Mouse (Mus musculus): Measurements from ENCODE around the gene Asap3. TPM values are rescaled to one million over a fixed set of nuclear protein-coding genes. Genes with fewer than 3 reads are reported as not detected.

The Asap3 gene
- polyA plus RNA-seq, 1 experiment from 2014 or later, result 1.5 TPM

DNA sequence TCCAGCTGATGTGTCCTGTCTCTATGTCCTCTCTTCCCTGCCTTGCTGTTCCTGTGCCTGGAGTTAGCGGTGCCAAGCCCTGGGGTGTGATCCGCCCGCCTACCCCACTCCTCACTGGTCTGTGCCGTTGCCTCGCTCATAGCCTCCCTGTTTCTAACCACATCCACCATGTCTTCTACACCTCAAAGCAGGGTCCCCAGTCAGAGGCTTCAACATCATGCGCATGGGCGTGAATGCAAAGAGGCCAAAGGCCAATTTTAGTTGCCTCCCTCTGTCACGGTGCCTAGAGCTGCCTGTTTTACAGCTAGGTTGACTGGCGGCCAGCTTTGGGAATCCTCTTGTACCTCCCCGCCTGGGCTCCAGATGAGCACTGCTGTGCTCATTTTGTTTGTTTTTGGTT, 10.0 kb upstream of the Asap3 start:
- Histone ChIP-seq H3K27me3 (ENCODE audit: control insufficient read depth, insufficient read depth, low read length) (no peaks in the 10 kb centered on the region), H3K4me3 (ENCODE audit: control insufficient read depth in 1 of 2, insufficient read depth in 1 of 2, low read depth in 1 of 2, low read length in 2 of 2) (no peak overlapping the region), H3K4me1 (ENCODE audit: control insufficient read depth in 2 of 2, insufficient read depth in 2 of 2, low read length in 2 of 2) (peaks cover 7 to 14% of the 10 kb centered on the region in 2 experiments), H3K27ac (replicated peaks in 1 of 2; ENCODE audit: control insufficient read depth in 1 of 2, insufficient read depth in 1 of 2, low read depth in 2 of 2, low read length in 2 of 2) (no peak overlapping the region), H3K9ac (ENCODE audit: low read length) (no peak overlapping the region), H3K4me2 (ENCODE audit: low read length) (no peak overlapping the region), H3K9me3 (ENCODE audit: control insufficient read depth, low read length) (no peaks in the 10 kb centered on the region), H3K36me3 (ENCODE audit: control insufficient read depth, insufficient read depth, low read length) (peaks cover 8% of the 10 kb centered on the region; the same call in 1 of the 2 replicates)
- no peak for ATAC-seq (ENCODE audit: insufficient number of reproducible peaks, insufficient read depth, low FRiP score, low read depth)
- 87% methylated on average over 10 of the region's 10 CpGs for WGBS

DNA sequence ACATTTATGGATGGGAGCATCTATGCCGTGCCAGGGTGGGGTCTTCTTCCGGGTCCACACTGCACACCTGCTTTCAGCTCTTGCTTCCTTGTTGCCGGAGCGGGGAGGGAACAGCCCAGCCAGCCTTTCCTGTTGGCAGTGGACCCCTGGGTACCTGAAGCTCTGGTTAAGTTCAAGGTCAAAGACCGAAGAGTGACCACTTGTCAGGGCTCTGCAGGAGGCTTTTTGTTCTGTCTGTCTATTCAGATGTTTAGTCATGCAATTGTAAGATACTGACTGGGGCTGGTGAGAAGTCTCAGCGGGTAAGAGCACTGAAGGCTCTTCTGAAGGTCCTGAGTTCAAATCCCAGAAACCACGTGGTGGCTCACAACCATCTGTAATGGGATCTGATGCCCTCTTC, 7.3 kb upstream of the Asap3 start:
- no peak overlapping the region for H3K27ac ChIP-seq (replicated peaks in 1 of 2; ENCODE audit: control insufficient read depth in 1 of 2, insufficient read depth in 1 of 2, low read depth in 2 of 2, low read length in 2 of 2)
- H3K9me3 ChIP-seq (ENCODE audit: control insufficient read depth, low read length), result no peaks in the 10 kb centered on the region
- 75% methylated on average over 7 of the region's 7 CpGs for WGBS

DNA sequence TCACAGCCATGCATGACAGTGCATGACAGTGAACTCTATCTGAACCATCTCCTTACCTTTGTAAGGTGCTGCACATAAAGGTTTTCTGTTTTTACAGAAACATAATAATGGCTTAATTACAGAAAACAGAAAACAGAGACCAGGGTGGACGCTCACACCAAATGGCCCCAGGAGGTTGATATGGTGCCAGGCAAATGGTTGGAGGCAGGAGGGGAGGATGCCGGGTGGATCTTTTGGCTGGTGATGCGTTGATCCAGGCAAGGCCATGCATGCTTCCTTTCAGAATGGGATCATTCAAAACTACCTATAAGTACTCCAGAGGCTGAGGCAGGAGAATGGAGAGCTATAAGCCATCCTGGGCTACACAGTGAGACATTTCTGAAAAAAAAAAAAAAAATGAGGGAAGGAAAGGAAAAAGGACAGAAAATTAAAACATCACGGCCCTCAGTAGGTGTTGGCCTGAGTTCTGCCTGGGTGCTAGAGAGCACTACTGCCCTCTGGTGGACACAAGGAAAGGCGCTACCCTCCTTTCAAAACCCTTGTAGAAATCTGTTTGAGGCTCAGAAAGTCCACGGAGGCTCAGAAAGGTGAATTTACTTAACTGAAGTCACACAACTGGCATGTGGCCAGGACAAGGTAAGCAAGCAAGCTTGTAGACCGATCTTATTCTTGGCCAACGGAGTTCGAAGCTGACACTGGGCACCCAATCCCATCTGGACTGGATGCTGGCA, 6.4 kb upstream of the Asap3 start:
- ATAC-seq (ENCODE audit: insufficient number of reproducible peaks, insufficient read depth, low FRiP score, low read depth), result no peak
- 25% methylated on average over 9 of the region's 9 CpGs for WGBS

More for the DNA sequence above, 7.3 kb upstream of the Asap3 start:
- no peaks in the 10 kb centered on the region for H3K27me3 ChIP-seq (ENCODE audit: control insufficient read depth, insufficient read depth, low read length)
- H3K4me3 ChIP-seq (ENCODE audit: control insufficient read depth in 1 of 2, insufficient read depth in 1 of 2, low read depth in 1 of 2, low read length in 2 of 2), result no peak overlapping the region
- H3K9ac ChIP-seq (ENCODE audit: low read length), result no peak overlapping the region
- no peak for ATAC-seq (ENCODE audit: insufficient number of reproducible peaks, insufficient read depth, low FRiP score, low read depth)
- H3K4me2 ChIP-seq (ENCODE audit: low read length), result no peak overlapping the region
- peaks cover 7 to 9% of the 10 kb centered on the region in 2 experiments; a peak in 3 of 4 replicates for H3K4me1 ChIP-seq (ENCODE audit: control insufficient read depth in 2 of 2, insufficient read depth in 2 of 2, low read length in 2 of 2)
- H3K36me3 ChIP-seq (ENCODE audit: control insufficient read depth, insufficient read depth, low read length), result no peaks in the 10 kb centered on the region

DNA sequence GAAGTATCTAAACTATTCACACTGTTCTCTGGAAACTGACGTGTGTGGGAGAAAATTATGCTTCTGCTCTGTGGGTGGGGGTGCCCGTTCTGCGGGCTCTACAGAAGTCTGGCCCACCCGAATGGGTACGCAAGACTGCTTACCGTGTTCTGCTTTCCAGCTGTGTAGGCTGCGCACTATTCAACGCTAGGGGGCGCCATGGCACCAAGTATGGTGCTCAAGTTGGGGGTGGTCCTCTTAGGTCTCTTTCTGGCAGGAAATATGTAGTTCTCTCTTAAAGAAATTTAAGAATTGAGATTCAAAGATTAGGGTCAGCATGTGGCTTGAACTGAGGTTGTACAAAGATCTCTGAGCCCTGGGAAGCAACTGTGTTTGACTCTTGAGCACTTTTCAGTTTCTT, 3.7 kb upstream of the Asap3 start:
- no peak for ATAC-seq (ENCODE audit: insufficient number of reproducible peaks, insufficient read depth, low FRiP score, low read depth)
- Histone ChIP-seq H3K9ac (ENCODE audit: low read length) (no peak overlapping the region), H3K27ac (replicated peaks in 1 of 2; ENCODE audit: control insufficient read depth in 1 of 2, insufficient read depth in 1 of 2, low read depth in 2 of 2, low read length in 2 of 2) (no peak overlapping the region), H3K36me3 (ENCODE audit: control insufficient read depth, insufficient read depth, low read length) (no peaks in the 10 kb centered on the region), H3K9me3 (ENCODE audit: control insufficient read depth, low read length) (no peaks in the 10 kb centered on the region), H3K4me2 (ENCODE audit: low read length) (no peak overlapping the region), H3K4me1 (ENCODE audit: control insufficient read depth in 2 of 2, insufficient read depth in 2 of 2, low read length in 2 of 2) (peaks cover 3 to 10% of the 10 kb centered on the region in 2 experiments; a peak in 2 of 4 replicates), H3K27me3 (ENCODE audit: control insufficient read depth, insufficient read depth, low read length) (no peaks in the 10 kb centered on the region), H3K4me3 (ENCODE audit: control insufficient read depth in 1 of 2, insufficient read depth in 1 of 2, low read depth in 1 of 2, low read length in 2 of 2) (no peak overlapping the region)
- WGBS, result 6% methylated on average over 9 of the region's 9 CpGs

More for the DNA sequence above, 6.4 kb upstream of the Asap3 start:
- no peak overlapping the region for H3K4me2 ChIP-seq (ENCODE audit: low read length)
- no peaks in the 10 kb centered on the region for H3K9me3 ChIP-seq (ENCODE audit: control insufficient read depth, low read length)
- H3K4me1 ChIP-seq (ENCODE audit: control insufficient read depth in 2 of 2, insufficient read depth in 2 of 2, low read length in 2 of 2), result peaks cover 3 to 4% of the 10 kb centered on the region in 2 experiments; a peak in 3 of 4 replicates
- H3K9ac ChIP-seq (ENCODE audit: low read length), result no peak overlapping the region
- H3K27me3 ChIP-seq (ENCODE audit: control insufficient read depth, insufficient read depth, low read length), result no peaks in the 10 kb centered on the region
- H3K4me3 ChIP-seq (ENCODE audit: control insufficient read depth in 1 of 2, insufficient read depth in 1 of 2, low read depth in 1 of 2, low read length in 2 of 2), result no peak overlapping the region
- H3K36me3 ChIP-seq (ENCODE audit: control insufficient read depth, insufficient read depth, low read length), result no peaks in the 10 kb centered on the region
- no peak overlapping the region for H3K27ac ChIP-seq (replicated peaks in 1 of 2; ENCODE audit: control insufficient read depth in 1 of 2, insufficient read depth in 1 of 2, low read depth in 2 of 2, low read length in 2 of 2)

DNA sequence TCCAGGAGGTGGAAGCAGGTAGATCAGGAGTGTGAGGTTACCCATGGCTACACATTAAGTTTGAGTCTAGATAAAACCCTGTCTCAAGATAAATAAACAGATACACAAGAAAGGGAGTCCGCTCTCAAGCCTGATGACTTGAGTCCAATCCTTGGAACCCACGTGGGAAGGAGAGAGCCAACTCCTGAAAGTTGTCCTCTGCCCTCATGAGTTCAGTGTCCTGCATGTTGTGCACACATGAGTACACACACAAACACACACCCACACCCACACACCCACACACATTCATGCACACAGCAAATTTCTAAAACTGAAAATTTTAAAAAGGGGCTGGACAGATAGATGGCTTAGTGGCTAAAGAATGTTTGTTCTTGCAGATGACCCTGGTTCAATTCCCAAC, 1.4 kb upstream of the Asap3 start:
- H3K27ac ChIP-seq (replicated peaks in 1 of 2; ENCODE audit: control insufficient read depth in 1 of 2, insufficient read depth in 1 of 2, low read depth in 2 of 2, low read length in 2 of 2), result no peak overlapping the region
- H3K4me2 ChIP-seq (ENCODE audit: low read length), result no peak overlapping the region
- H3K9ac ChIP-seq (ENCODE audit: low read length), result no peak overlapping the region
- H3K27me3 ChIP-seq (ENCODE audit: control insufficient read depth, insufficient read depth, low read length), result no peaks in the 10 kb centered on the region
- H3K4me1 ChIP-seq (ENCODE audit: control insufficient read depth in 2 of 2, insufficient read depth in 2 of 2, low read length in 2 of 2), result peaks cover 3 to 10% of the 10 kb centered on the region in 2 experiments; a peak in 2 of 4 replicates
- no peaks in the 10 kb centered on the region for H3K9me3 ChIP-seq (ENCODE audit: control insufficient read depth, low read length)
- 79% methylated on average over 2 of the region's 2 CpGs for WGBS
- H3K36me3 ChIP-seq (ENCODE audit: control insufficient read depth, insufficient read depth, low read length), result no peaks in the 10 kb centered on the region
- ATAC-seq (ENCODE audit: insufficient number of reproducible peaks, insufficient read depth, low FRiP score, low read depth), result no peak
- H3K4me3 ChIP-seq (ENCODE audit: control insufficient read depth in 1 of 2, insufficient read depth in 1 of 2, low read depth in 1 of 2, low read length in 2 of 2), result no peak overlapping the region

DNA sequence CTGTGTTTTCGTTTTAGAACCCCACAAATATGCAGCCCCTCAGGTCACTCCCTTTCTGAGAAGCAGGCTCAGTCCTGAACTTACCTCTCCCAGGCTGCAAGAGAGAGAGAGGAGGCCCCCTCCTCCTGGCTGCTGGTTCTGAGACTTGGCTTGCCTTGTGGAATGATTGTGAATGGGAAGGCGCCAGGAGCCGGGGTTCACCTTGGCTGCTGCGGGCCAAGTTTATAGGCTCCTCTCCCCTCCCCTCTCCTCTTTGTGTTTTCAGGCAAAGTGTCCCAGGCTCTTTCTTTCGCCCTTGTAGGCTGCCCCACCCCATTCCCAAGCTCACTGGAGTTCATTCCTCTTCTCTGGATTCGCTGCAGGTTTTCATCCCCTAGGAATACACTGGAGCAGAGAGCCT, 778 bp downstream of the Asap3 start:
- Histone ChIP-seq H3K4me2 (ENCODE audit: low read length) (peak overlapping the region; percentile 99), H3K27me3 (ENCODE audit: control insufficient read depth, insufficient read depth, low read length) (no peaks in the 10 kb centered on the region), H3K9ac (ENCODE audit: low read length) (peak overlapping the region; percentile 82), H3K4me3 (ENCODE audit: control insufficient read depth in 1 of 2, insufficient read depth in 1 of 2, low read depth in 1 of 2, low read length in 2 of 2) (peak overlapping the region; percentile 66 to 70), H3K36me3 (ENCODE audit: control insufficient read depth, insufficient read depth, low read length) (no peaks in the 10 kb centered on the region), H3K4me1 (ENCODE audit: control insufficient read depth in 2 of 2, insufficient read depth in 2 of 2, low read length in 2 of 2) (peaks cover 3 to 10% of the 10 kb centered on the region in 2 experiments; a peak in 2 of 4 replicates), H3K9me3 (ENCODE audit: control insufficient read depth, low read length) (no peaks in the 10 kb centered on the region), H3K27ac (replicated peaks in 1 of 2; ENCODE audit: control insufficient read depth in 1 of 2, insufficient read depth in 1 of 2, low read depth in 2 of 2, low read length in 2 of 2) (no peak overlapping the region)
- ATAC-seq (ENCODE audit: insufficient number of reproducible peaks, insufficient read depth, low FRiP score, low read depth), result no peak
- 9% methylated on average over 6 of the region's 6 CpGs for WGBS

DNA sequence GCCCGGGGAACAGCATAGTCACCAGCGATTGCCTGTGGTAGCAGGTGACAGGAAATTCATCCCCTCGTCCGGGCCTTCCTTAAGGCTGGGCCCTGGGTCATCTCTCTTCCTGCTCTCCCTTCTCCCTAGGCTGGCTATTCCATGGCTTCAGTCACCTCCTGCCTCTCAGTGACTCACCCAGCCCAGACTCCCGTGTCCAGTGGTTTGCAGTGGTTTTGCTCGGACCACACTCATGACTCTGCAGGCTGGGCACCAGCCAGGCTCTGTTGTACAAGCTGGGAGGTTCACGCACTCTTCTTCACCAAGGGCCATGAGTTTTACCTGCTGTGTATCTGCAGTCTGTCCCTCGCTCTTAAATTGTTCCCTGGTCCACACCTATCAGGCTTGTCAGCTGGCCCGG, 4.8 kb downstream of the Asap3 start:
- H3K9ac ChIP-seq (ENCODE audit: low read length), result no peak overlapping the region
- H3K27ac ChIP-seq (replicated peaks in 1 of 2; ENCODE audit: control insufficient read depth in 1 of 2, insufficient read depth in 1 of 2, low read depth in 2 of 2, low read length in 2 of 2), result no peak overlapping the region
- 75% methylated on average over 9 of the region's 9 CpGs for WGBS
- H3K36me3 ChIP-seq (ENCODE audit: control insufficient read depth, insufficient read depth, low read length), result no peaks in the 10 kb centered on the region
- no peak for ATAC-seq (ENCODE audit: insufficient number of reproducible peaks, insufficient read depth, low FRiP score, low read depth)
- no peak overlapping the region for H3K4me3 ChIP-seq (ENCODE audit: control insufficient read depth in 1 of 2, insufficient read depth in 1 of 2, low read depth in 1 of 2, low read length in 2 of 2)
- no peaks in the 10 kb centered on the region for H3K27me3 ChIP-seq (ENCODE audit: control insufficient read depth, insufficient read depth, low read length)
- no peak overlapping the region for H3K4me2 ChIP-seq (ENCODE audit: low read length)
- no peaks in the 10 kb centered on the region for H3K9me3 ChIP-seq (ENCODE audit: control insufficient read depth, low read length)
- peaks cover 4 to 10% of the 10 kb centered on the region in 2 experiments; a peak in 2 of 4 replicates for H3K4me1 ChIP-seq (ENCODE audit: control insufficient read depth in 2 of 2, insufficient read depth in 2 of 2, low read length in 2 of 2)

DNA sequence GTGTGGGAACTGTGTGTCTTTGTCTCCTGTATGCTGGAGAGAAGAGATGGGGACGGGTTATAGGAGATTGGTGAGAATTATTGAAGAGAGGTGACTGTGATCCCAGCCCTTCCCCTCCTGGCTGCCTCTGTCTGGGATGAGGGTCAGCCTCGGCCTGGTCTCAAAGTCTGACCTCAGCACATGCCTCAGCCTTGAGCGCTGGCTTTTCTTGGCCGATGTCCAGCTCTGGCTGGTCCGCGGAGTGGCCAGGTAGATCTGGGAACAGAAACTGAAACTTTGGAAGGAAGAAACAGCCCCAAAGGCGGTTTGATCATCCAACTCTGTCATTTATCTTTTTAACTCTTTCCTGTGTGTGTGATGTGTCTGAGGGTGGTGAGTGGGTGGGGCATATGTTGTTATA, 7.5 kb downstream of the Asap3 start:
- Histone ChIP-seq H3K4me1 (ENCODE audit: control insufficient read depth in 2 of 2, insufficient read depth in 2 of 2, low read length in 2 of 2) (peaks cover 7 to 10% of the 10 kb centered on the region in 2 experiments), H3K36me3 (ENCODE audit: control insufficient read depth, insufficient read depth, low read length) (no peaks in the 10 kb centered on the region), H3K9me3 (ENCODE audit: control insufficient read depth, low read length) (no peaks in the 10 kb centered on the region), H3K9ac (ENCODE audit: low read length) (no peak overlapping the region), H3K27me3 (ENCODE audit: control insufficient read depth, insufficient read depth, low read length) (no peaks in the 10 kb centered on the region), H3K4me2 (ENCODE audit: low read length) (no peak overlapping the region), H3K27ac (replicated peaks in 1 of 2; ENCODE audit: control insufficient read depth in 1 of 2, insufficient read depth in 1 of 2, low read depth in 2 of 2, low read length in 2 of 2) (no peak overlapping the region), H3K4me3 (ENCODE audit: control insufficient read depth in 1 of 2, insufficient read depth in 1 of 2, low read depth in 1 of 2, low read length in 2 of 2) (no peak overlapping the region)
- 44% methylated on average over 7 of the region's 7 CpGs for WGBS
- ATAC-seq (ENCODE audit: insufficient number of reproducible peaks, insufficient read depth, low FRiP score, low read depth), result no peak

Data from heart, embryonic 14.5 days (tissue).